Mouse (Mus musculus): Measurements from ENCODE around the gene Mansc4. TPM values are rescaled to one million over a fixed set of nuclear protein-coding genes. Genes with fewer than 3 reads are reported as not detected.

Mansc4 gene
- polyA plus RNA-seq, 1 experiment = not detected

- no peak for TF ChIP-seq GATA1 (IDR thresholded peaks at IDR 0.05; ENCODE audit: low read length)
Measured at GRCm38 (mm10) chr6:147091136-147092120, 4.6 kb upstream of the Mansc4 start, which contains the start of gene Klhl42. Gene Klhl42 (plus strand): TSS chr6:147091379.

GRCm38 (mm10) chr6:147090191-147090590 is 3.4 kb upstream of the Mansc4 start:
- TF ChIP-seq GATA1 (IDR thresholded peaks at IDR 0.05; ENCODE audit: low read length) = no peak

GRCm38 (mm10) chr6:147088517-147088916 is 1.7 kb upstream of the Mansc4 start:
- TF ChIP-seq GATA1 (IDR thresholded peaks at IDR 0.05; ENCODE audit: low read length) = no peak

GRCm38 (mm10) chr6:147087736-147088135 is 904 bp upstream of the Mansc4 start:
- no peak for TF ChIP-seq GATA1 (IDR thresholded peaks at IDR 0.05; ENCODE audit: low read length)

- no peak for TF ChIP-seq GATA1 (IDR thresholded peaks at IDR 0.05; ENCODE audit: low read length)
Measured at GRCm38 (mm10) chr6:147085398-147086040, 1.3 kb downstream of the Mansc4 start.

GRCm38 (mm10) chr6:147079919-147080318 is 6.9 kb downstream of the Mansc4 start:
- no peak for TF ChIP-seq GATA1 (IDR thresholded peaks at IDR 0.05; ENCODE audit: low read length)

GRCm38 (mm10) chr6:147076878-147077277 is 10.0 kb downstream of the Mansc4 start:
- no peak for TF ChIP-seq GATA1 (IDR thresholded peaks at IDR 0.05; ENCODE audit: low read length)

GRCm38 (mm10) chr6:147075808-147076387 is 10.9 kb downstream of the Mansc4 start:
- no peak for TF ChIP-seq GATA1 (IDR thresholded peaks at IDR 0.05; ENCODE audit: low read length)

- no peak for TF ChIP-seq GATA1 (IDR thresholded peaks at IDR 0.05; ENCODE audit: low read length)
Measured at GRCm38 (mm10) chr6:147064944-147065261, 21.9 kb downstream of the Mansc4 start.

GRCm38 (mm10) chr6:147064226-147064943 is 22.4 kb downstream of the Mansc4 start:
- TF ChIP-seq GATA1 (IDR thresholded peaks at IDR 0.05; ENCODE audit: low read length) = no peak

GRCm38 (mm10) chr6:147062694-147063093 is 24.1 kb downstream of the Mansc4 start:
- no peak for TF ChIP-seq GATA1 (IDR thresholded peaks at IDR 0.05; ENCODE audit: low read length)

- no peak for TF ChIP-seq GATA1 (IDR thresholded peaks at IDR 0.05; ENCODE audit: low read length)
Measured at GRCm38 (mm10) chr6:147062034-147062433, 24.8 kb downstream of the Mansc4 start.

- TF ChIP-seq GATA1 (IDR thresholded peaks at IDR 0.05; ENCODE audit: low read length) = no peak
Measured at GRCm38 (mm10) chr6:147061630-147062029, 25.2 kb downstream of the Mansc4 start.

GRCm38 (mm10) chr6:147059326-147059725 is 27.5 kb downstream of the Mansc4 start:
- TF ChIP-seq GATA1 (IDR thresholded peaks at IDR 0.05; ENCODE audit: low read length) = no peak

GRCm38 (mm10) chr6:147055374-147055977 is 31.4 kb downstream of the Mansc4 start:
- TF ChIP-seq GATA1 (IDR thresholded peaks at IDR 0.05; ENCODE audit: low read length) = no peak

Measured in G1E-ER4 (cell line).